Mouse (Mus musculus) spleen, postnatal 36 days (tissue): Measurements from ENCODE around the gene Eva1b.

Experiments
- DNase-seq, 2 experiments: peaks; one replicate each; pipeline ENCODE4 v3.0.0; 2022; ENCODE audit warnings: low spot score in 2 of 2, mixed read lengths in 1 of 2

The Eva1b gene

DNA sequence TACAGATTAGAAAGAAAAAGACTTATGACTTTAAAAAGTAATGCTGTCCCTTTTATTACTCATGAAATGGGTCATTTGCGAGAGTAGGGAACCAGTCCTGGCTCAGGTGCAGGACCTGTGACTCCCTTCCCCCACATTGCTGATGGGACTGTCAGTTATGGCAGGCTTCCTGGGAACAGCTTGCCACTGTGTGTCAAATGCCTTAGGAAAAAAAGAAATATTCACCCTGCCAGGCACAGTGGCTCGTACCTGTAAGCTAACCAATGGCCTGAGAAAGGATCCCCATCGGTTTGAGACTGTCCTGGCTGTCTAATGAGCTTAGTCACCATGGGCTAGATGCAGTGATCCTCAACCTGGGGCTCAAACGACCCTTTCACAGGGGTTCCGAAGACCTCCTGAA, 27.5 kb upstream of the Eva1b start:
- no peak for DNase-seq

DNA sequence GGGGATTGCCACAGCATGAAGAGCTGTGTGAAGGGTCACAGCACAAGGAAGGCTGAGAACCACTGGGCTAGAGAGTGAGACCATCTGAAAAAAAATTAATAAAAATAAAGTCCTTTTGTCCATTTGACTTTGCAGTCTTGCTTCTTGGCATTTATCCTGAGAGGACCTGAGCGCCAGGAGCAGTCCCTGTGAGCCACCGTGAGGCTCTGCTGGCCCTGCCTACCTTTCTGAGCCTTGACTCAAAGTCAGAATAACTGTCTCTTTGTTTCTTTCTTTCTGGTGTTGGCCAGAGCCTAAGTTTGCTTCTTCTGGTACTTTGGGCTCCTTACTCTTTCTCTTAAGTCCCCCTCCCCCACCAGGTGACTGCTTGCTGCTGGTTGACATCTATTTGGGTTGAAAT, 27.0 kb upstream of the Eva1b start:
- DNase-seq: no peak

DNA sequence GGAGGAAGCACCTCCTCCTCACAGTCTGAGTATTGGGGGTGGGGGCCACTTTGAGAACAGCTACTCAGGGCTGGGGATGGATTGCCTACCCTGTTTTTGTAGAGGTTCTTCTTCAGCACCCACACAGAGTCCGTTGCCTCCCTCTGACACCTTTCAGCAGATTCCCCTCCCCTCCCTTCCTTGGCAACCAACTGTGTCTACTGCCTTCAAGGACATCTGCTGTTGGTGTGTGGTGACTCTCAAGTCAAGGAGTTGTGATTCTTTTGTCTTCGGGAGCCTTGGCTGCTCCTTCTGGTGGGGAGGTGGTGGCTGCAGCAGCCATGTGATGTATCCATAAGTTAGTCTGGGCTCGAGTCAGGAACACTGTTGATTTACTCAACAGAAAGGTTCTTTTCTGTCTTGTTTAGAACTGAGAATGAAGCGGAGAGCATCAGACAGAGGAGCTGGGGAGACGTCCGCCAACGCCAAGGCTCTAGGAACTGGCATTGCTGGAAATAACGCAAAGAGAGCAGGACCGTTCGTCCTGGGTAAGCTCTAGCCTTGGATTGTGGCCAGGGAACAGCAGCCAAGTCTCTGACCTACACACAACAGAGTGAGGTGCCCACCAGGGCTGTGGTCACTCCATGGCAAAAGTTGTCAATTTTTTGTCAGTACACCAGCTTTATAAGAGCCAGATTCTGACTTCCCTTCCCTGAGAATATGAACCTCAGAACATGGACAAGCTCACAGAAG, 24.1 kb upstream of the Eva1b start:
- no peak for DNase-seq

DNA sequence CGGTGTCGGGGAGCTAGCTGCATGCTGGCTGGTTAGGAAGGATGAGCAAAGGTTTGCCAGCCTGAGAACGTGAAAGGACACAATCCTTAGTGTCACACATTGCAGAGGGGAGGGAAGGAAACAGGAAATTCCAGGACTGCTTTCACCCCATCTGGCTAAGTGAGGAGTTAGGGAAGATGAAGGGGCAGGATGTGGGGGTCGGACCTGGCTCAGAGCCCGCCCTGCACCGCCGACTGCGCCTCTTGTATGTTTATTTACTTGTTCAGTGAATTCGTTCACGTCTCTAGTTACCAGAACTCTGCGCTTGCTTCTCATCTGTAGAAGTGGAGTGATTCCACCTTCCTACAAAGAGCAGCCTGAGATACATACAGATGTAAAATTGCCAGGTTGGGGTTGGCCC, 17.0 kb upstream of the Eva1b start:
- no peak for DNase-seq

DNA sequence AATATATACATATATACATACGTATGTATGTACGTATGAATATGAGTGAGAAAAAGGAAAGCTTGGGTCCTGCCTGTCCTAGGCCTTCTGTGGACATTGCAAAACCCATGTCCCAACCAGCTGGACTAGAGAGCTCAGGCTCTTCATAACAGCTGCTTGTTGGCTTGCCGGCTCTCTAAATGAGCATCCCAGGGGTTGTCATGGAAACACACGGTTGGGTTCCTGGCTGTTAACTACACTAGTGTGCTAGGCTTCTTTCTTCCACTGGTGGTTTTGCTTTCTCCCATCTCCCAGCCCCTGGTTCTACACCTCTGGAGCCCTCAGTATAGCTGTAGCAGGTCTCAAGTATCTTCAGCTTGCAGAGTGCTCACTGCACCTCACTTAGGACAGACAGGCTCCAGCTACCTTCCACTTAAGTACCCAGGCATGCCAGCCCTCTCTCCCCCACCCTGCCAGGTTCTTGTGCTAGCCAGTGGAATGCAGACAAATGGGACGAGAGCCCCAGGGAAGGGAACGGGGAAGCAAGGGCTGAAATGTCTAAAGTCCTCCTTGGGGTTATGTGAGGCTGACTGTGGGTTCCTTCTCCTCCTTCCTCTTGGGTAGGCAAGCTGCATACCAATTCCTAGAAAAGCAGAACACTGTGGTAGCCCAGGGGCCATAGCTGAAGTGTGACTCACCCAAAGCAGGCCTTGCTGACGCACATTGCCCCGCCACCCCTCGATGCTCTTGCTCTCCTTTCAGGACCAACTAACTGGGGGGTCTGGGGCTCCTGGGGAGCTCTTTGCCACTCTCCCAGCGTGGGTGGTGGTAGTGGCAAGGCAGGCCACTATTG, 16.0 kb upstream of the Eva1b start:
- peak in 1 of 2 experiments; percentile 16 for DNase-seq

DNA sequence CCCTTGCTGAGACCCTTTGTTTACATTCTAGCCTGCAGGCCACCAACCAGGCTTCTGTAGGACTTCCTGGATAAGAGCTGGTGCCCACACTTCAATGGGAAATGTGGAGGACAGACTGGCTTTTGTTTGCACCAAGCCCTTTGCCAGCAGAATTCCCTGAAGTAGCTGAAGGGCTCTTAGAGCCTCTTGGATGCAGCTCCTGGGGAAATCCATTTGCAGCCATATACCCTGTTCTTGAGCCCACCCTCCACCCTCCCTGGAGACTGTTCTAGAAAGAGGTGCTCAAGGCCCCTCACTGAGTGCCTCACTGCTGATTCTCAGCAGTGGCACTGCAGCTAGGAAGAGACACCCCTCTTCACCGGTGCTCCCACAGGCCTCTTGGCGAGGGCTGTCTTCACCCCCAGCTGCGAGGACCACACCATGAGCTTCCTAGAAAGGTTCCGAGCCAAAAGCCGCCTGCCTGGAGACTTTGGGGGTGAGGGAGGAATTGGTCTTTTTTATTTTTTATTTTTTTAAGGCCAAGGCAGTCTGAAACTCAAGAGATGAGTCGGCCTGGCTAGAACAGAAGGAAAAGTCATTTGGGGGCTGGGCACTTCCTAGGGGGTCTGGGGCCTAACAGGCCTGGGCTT, 14.8 kb upstream of the Eva1b start:
- no peak for DNase-seq

DNA sequence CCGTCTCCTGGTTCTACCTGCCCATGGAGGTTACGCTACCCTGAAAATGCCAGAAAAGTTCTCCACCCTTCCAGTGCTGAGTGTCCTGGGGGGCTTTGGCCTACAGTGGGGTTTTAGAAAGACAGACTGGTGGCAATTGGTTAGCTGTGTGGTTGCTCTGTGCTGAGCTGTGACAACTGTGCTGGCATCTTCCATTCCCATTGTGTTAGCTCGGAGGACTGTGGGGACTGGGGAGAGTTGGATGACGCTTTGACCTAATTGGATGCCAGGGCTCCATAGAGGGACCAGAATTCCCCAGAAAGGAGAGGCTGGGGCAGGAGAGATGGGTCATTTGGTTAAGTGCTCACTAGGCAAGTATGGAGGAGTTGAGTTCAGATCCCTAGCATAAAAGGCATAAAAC, 13.3 kb upstream of the Eva1b start:
- no peak for DNase-seq

DNA sequence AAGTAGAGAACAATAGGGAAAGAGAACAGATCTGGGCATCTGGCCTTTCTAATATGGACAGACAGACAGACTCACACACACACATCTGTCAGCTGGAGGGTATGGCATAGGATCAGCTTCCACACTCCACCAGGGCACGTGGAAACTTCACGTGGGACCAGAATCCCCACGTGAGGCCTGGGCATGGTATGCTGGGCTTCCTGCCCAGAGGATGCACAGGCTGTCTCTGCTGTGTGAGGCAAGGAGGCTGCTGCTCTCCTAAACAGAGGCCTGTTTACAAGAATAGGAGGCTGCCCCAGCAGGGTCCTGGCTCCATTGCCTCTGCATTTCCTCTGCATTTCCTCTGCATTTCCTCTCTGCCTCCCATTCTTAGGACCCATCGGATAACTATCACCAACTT, 12.9 kb upstream of the Eva1b start:
- DNase-seq: no peak

DNA sequence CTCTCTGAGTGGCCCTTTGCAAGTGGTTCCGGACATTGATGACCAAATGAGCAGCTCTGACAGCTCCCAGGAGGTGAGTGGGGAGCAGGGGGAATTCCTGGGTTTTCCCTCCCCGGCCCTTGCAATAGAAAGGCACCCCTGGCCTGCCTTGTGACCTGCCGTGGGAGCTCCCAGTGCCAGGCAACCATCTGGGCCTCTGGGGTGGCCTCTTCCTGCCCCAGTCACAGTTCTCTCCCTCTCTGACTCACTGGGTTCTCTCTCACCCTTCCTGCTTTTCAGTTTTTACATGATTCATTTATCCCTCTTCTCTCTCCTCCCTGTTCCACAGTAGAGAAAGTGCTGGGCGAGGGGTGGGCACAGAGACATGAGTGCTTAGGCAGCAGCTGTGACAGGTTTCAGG, 9.8 kb upstream of the Eva1b start:
- no peak for DNase-seq

DNA sequence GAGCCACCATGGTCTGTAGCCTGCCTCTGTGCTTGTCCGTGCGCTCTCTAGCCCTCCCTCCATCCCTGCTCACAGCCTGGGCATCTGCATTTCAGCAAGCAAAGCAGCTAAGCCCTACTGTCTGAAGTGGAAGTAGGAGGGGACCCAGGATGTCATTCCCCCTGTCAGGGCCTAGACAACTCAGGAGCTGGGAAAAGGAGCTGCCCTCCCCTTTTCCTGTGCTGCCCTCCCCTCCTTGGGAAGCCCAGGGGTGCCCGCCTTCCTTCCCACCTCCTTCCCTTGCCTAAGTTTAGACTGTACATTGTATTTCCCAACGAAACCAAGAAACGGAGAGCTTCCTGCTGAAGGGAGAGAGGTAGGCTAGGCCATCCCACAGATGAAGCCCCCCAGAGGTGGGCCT, 6.5 kb upstream of the Eva1b start:
- DNase-seq: no peak

DNA sequence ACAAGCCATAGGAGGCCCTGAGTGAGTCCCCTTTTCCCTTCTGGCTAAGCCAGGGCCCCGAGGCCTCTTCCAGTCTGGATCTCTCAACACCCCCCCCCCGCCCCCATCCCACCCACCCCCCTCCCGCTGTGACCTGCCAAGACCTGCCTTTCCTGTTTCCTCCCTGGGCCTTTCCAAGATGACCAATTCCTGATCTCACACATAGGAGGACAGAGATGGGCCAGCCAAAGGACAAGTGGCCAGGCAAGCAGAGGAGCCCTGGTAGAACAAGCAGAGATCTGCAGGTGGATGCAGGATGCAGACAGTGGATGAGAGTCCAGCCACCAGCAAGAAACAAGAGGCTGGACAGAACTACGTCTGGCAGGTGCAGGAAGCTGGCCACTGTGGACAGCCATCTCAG, 2.1 kb upstream of the Eva1b start:
- no peak for DNase-seq

DNA sequence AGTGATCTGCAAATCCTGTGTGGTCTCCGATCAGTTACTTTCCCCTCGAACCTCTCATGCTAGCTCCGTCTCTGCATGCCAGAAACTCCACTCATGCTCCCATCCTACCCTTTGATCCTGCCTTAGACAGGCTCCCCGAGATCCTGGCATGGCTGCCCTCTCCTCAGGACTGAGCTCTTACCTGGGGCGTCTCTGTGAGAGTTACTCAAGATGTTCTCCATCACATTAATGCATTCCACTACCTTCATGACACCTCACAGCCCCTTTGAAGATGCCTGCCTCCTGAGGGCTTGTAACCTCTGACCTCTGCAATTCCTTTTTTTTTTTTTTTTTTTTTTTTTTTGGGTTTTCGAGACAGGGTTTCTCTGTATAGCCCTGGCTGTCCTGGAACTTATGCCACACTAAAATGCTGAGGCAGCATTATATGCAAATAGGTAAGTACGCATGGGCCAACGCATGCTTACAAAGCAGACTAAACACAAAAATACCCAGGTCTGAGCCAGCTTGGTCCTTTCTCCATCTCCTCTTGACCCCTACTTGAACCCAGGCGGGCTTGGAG, 491 bp upstream of the Eva1b start:
- no peak for DNase-seq

DNA sequence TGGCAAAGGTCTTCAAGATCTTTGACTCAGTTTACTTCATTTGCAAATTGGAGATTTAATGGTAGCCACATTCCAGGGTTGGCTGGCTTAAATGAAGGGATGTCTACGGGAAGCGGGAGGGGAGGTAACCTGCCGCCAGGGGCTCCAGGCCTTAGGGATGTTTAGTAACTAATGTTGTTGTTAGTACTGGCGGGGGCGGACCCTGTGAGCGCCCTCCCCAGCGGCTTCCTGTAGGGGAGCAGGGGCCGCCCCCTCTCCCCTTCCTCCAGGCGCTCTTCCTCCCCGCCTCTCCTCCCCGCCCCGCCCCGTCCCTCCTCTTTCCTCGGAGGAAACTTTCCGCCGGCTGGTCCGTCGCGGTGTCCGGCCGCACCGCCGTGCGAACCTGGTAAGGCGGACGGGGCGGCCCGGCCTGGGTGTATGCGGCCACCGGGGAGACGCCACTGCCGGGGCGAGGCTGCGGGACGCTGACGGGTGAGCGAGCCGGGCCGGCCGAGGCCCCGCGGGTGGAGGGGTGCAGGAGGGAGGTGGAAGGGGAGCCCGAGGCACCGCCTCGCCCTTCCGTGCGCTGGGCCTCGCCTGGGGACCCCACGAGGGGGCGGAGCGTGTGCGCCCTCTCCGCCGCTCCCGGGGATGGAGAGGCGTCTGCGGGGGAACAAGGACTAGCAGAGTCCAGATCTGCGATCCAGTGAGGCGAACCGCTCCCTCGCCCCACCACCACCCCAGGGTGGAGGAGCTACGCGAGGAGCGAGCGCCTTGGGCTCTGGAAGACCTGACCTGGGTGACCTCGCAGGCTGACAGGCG, 817 bp downstream of the Eva1b start:
- DNase-seq: peak; percentile 57 to 58

DNA sequence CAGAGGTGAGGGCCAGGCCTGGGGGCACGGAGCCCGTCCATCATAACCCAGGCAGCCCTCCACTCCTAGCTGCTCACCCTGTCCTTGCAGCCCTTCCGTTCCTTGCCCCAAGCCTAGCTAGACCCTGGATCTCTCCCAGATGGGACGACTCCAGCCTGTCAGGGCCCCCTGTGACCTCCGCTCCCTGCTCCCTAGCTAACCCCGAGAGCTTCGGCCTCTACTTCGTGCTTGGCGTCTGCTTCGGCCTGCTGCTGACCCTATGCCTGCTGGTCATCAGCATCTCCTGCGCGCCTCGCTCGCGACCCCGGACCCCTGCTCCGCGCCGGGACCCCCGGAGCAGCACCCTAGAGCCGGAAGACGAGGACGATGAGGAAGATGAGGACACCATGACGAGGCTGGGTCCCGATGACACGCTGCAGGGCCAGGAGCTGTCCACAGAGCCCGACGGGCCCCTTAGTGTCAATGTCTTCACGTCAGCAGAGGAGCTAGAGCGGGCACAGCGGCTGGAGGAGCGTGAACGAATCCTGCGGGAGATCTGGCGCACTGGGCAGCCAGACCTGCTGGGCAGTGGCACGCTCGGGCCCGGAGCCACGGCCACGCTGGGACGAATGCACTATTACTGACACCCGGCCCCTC, 1.6 kb downstream of the Eva1b start:
- DNase-seq: no peak

DNA sequence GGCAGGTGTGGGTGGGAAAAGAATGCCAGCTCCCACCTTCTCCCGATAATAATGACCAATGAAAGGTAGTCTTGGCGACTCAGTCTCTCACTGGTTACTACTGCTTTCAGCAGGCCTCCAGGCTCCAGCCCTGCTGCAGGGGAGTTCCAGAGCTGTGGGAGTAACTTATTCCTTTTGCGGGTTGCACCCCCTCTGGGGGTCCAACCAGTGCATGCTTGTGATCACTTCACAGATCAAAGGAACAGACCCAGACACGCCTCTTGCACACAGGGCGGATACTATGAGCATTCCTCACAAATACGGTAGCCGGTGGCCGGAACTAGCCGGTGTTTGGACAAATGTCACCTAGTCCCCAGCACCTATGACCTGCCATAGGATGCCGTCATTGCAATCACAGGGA, 2.3 kb downstream of the Eva1b start:
- no peak for DNase-seq

DNA sequence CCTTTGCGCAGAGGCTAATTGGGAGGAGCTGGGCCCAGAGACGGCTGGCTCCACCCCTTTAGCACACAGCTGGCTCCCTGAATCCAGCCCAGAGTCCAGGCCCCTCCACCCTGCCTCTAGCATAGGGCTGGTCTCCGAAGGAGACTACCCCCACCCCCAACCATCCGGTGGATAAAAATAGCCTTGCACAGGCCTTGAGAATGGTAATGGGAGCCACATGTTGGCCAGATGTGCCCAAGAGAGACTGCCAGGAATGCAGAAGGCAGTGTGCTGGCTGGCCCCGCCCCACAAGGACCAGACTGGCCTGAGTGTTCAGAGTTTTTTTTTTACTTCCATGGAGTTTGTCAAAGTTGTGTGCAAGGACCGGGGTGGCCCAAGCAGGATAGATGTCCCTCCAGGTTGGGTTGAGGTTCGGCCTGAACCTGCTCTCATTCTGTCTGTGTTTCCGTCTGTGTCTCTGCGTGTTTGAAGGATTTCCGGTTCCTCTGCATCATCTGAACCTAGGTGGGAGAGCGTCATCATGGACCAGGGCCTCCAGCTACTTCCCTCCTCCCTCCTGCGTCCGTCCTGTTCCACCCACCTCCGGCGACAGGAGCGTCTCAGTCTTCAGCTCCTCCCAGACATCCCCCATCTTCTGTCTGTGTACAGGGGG, 2.9 kb downstream of the Eva1b start:
- DNase-seq: peak; percentile 30 to 40

DNA sequence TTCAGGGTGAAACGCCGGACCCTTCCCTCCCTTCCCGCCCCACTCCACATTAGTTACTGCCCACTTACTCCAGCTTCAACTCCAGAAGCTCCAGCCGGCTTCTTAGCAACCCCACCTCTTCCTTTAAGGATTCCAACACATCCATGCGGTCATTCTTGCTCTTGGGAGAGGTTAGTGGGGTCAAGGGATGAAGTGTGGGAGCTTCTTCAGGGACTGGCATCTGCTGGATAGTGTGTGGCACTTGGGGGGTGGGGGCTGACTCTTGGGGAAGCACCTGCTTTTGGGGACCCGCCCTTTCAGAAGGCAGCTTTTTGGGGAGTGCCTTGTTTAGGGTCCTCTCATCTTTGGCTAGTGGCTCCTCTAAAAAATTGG, 3.4 kb downstream of the Eva1b start:
- no peak for DNase-seq

DNA sequence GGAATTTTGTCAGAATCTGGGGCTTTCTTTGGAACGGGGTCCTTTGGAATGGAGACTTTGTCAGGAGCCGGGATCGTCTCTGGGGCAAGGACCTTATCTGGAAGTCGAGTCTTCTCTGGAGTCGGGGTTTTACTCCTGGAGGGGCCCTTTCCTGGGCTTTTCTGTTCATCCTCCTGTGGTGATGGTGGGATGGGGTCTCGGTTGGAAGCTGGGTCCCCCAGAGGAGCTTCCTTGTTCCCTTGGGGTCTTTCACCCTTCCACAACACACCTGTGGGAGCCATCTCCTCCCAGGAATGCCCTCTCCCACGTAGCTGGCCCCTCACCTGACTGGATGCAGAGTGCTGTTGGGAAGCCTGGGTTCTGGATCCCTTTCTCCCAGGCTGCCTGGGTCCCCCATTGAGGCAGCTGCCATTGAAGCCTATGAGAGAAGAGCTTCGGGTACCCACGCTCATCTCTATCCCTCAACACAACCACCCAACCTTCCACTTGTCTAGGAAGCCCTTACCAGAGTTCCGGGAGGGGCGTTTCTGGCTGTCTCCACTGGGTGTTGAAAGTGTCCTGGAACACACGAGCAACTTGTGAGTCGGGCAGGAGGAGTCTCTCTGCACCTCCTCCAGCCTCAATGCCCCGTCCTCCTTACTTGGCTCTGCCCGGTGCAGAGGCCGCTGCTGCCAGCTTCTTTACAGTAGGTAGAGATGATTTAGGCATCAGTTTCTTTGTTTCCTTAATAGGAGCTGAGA, 4.3 kb downstream of the Eva1b start:
- DNase-seq: no peak

DNA sequence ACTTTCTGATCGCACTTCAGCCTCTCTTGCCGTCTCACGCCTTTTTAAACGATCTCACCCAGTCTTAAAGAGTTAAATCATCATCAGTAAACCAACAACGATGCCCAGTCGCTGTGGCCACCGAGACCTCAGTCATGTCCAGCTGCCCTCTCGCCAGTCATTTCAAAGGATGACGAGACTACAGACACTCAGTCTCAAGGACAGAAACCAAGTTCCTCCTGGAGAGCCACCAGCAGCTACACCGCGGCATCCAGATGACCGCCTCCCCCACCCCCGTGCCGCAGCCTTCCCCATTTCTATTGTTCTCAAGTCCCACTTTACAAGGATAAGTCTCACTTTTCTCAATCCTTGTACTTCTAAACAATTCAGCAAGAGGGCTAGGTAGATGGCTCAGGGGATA, 5.3 kb downstream of the Eva1b start:
- no peak for DNase-seq

DNA sequence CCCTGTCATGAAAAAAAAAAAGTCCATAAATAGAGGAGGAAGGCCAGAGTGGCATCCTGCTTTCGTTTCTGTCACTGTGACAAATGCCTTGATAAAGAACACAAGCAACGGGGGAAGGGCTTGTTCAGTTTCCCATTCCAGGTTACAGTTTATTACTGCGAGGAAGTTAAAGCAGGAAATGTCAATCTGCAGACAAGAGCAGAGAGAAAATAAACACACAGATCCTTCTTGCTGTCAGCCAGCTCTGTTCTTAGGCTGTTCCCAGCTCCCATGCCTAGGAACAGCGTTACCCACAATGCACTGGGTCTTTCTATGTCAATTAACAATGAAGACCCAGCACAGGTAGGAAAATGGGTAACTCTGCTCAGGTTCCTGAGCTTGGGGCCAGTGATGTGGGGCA, 7.6 kb downstream of the Eva1b start:
- DNase-seq: no peak
